Mouse (Mus musculus) liver, embryonic 14.5 days (tissue): ENCODE measurements around the gene Col18a1. TPM values are rescaled to one million over a fixed set of nuclear protein-coding genes. Genes with fewer than 3 reads are reported as not detected.
A peak's percentile ranks its signal among the peaks of the same experiment; 100 is the strongest.

Experiments
- ATAC-seq: fragments of 200-750 bp; cut with Nextera tagmentation; 2 replicates; pipeline ENCODE4 v1.8.0; 2017; ENCODE audit warnings: moderate number of reproducible peaks, mild to moderate bottlenecking, moderate library complexity; ENCODE audit not compliant: insufficient read depth
- DNase-seq, 3 experiments: peaks; one replicate each; pipeline ENCODE4 v3.0.0-alpha.2; 2012 to 2013; ENCODE audit warnings: low read depth in 3 of 3, low spot score in 3 of 3
- H3K27ac ChIP-seq: fragments of 300-500 bp; sonication (generic); 2 replicates; pipeline ENCODE4 v1.5.1; 2014; ENCODE audit warnings: moderate library complexity, mild to moderate bottlenecking, control low read depth, inconsistent platforms
- H3K27me3 ChIP-seq: fragments of 300-500 bp; sonication (generic); 2 replicates; pipeline ENCODE4 v1.6.1; 2014; ENCODE audit warnings: mild to moderate bottlenecking, low read length, moderate library complexity; ENCODE audit not compliant: control insufficient read depth, insufficient read depth
- H3K36me3 ChIP-seq: fragments of 300-500 bp; sonication (generic); replicated peaks from 2 replicates; pipeline ENCODE4 v1.6.1; 2014; ENCODE audit warnings: low read depth; ENCODE audit not compliant: control insufficient read depth, insufficient read depth
- H3K4me1 ChIP-seq, 2 experiments: fragments of 200-500 bp in 1 of 2; fragments of 300-500 bp in 1 of 2; sonication (generic) in 1 of 2; replicated peaks; 2 replicates each; pipeline ENCODE4 v1.6.1; 2012 to 2014; ENCODE audit warnings: antibody characterized with exemption in 1 of 2, inconsistent platforms in 1 of 2, low read length in 1 of 2; ENCODE audit not compliant: control insufficient read depth in 2 of 2, insufficient read depth in 2 of 2
- H3K4me2 ChIP-seq: fragments of 300-500 bp; sonication (generic); 2 replicates; pipeline ENCODE4 v1.6.1; 2014; ENCODE audit warnings: low read depth, mild to moderate bottlenecking, control low read depth, moderate library complexity
- H3K4me3 ChIP-seq, 2 experiments: fragments of 200-500 bp in 1 of 2; fragments of 300-500 bp in 1 of 2; sonication (generic) in 1 of 2; 2 replicates each; pipeline ENCODE4 v1.5.1; 2012 to 2014; ENCODE audit warnings: low read depth in 2 of 2, low read length in 2 of 2, mild to moderate bottlenecking in 2 of 2, control low read depth in 1 of 2, inconsistent platforms in 1 of 2, moderate library complexity in 1 of 2; ENCODE audit not compliant: insufficient read depth in 1 of 2
- H3K9ac ChIP-seq: fragments of 300-500 bp; sonication (generic); replicated peaks from 2 replicates; pipeline ENCODE4 v1.6.1; 2014; ENCODE audit warnings: mild to moderate bottlenecking, control low read depth, moderate library complexity
- H3K9me3 ChIP-seq: fragments of 300-500 bp; sonication (generic); 2 replicates; pipeline ENCODE4 v1.6.1; 2016; ENCODE audit warnings: low read length, mixed read lengths; ENCODE audit not compliant: control insufficient read depth
- CTCF ChIP-seq: IDR thresholded peaks from 2 replicates; pipeline ENCODE4 v1.5.1; 2016; ENCODE audit warnings: antibody characterized with exemption, low read depth, control low read depth
- EP300 ChIP-seq: IDR thresholded peaks from 2 replicates; pipeline ENCODE4 v1.6.1; 2016; ENCODE audit warnings: antibody characterized with exemption, low read depth
- WGBS: fragments of 180-500 bp; shearing (Covaris S2); extraction: QIAGEN DNeasy Blood & Tissue Kit; methylation state at CpG from one replicate; pipeline ENCODE4 v1.1.7; 2014; ENCODE audit not compliant: insufficient replicate concordance; 5-methylcytosine and 5-hydroxymethylcytosine counted together
- polyA plus RNA-seq, 2 experiments: library from polyadenylated mRNA; depleted of rRNA in 1 of 2; stranded (reverse) in 1 of 2; unstranded in 1 of 2; fragments of >200 nt; fragmentation: Nextera tagmentation in 1 of 2; extraction: Ambion mirVana in 1 of 2; gene quantifications; 2 replicates each; pipeline versions ENCODE4 v1.2.1 to v1.2.3; 2012 to 2014

The Col18a1 gene
- polyA plus RNA-seq, 2 experiments: 24.6 to 31.4 TPM

- WGBS: 31% methylated on average over 3 of the region's 3 CpGs
- TF ChIP-seq CTCF (no peak), EP300 (no peak)
- H3K9me3 ChIP-seq: no peaks in the 10 kb centered on the region
Measured at GRCm38 (mm10) chr10:77064239-77064638, 102.1 kb downstream of the Col18a1 start.

GRCm38 (mm10) chr10:77062393-77063010 is 103.8 kb downstream of the Col18a1 start:
- DNase-seq (no peak), ATAC-seq (no peak)
- 74% methylated on average over 11 of the region's 11 CpGs for WGBS
- no peaks in the 10 kb centered on the region for H3K27me3 ChIP-seq
- no peak overlapping the region for H3K4me3 ChIP-seq
- H3K27ac ChIP-seq: no peak overlapping the region
- H3K36me3 ChIP-seq: no peaks in the 10 kb centered on the region; the same call in 1 of the 2 replicates
- TF ChIP-seq EP300 (no peak), CTCF (no peak)
- no peak overlapping the region for H3K4me2 ChIP-seq
- H3K4me1 ChIP-seq: peaks cover 0 to 4% of the 10 kb centered on the region in 2 experiments; a peak in 2 of 4 replicates
- no peaks in the 10 kb centered on the region for H3K9me3 ChIP-seq
- H3K9ac ChIP-seq: no peak overlapping the region

More at GRCm38 (mm10) chr10:77064239-77064638, 102.1 kb downstream of the Col18a1 start:
- Histone ChIP-seq H3K36me3 (no peaks in the 10 kb centered on the region; the same call in 1 of the 2 replicates), H3K27me3 (no peaks in the 10 kb centered on the region), H3K4me1 (peaks cover 11 to 19% of the 10 kb centered on the region in 2 experiments), H3K4me3 (no peak overlapping the region), H3K27ac (no peak overlapping the region), H3K9ac (no peak overlapping the region), H3K4me2 (no peak overlapping the region)
- ATAC-seq: no peak
- DNase-seq: no peak

DNA sequence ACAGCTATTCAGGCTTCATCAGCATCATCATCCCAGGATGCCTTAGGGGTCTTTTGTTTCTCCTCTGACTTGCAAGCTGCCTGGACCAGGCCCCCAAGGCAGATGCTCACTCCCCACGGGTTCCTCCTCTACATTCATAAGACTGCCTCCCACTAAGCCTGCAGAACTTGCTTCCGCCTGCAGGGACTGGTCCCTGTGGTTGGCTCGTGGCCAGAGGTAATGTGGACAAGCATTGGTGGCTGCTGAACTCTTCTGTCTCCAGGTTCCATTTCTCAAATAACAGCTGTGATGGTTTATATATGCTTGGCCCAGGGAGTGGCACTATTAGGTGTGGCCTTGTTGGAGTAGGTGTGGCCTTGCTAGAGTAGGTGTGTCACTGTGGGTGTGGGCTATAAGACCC is 104.9 kb downstream of the Col18a1 start:
- WGBS: 55% methylated on average over 3 of the region's 3 CpGs
- Histone ChIP-seq H3K4me2 (no peak overlapping the region), H3K27ac (no peak overlapping the region), H3K36me3 (no peaks in the 10 kb centered on the region; the same call in 1 of the 2 replicates), H3K4me3 (no peak overlapping the region), H3K27me3 (no peaks in the 10 kb centered on the region), H3K9me3 (no peaks in the 10 kb centered on the region), H3K9ac (no peak overlapping the region), H3K4me1 (peaks cover 0 to 3% of the 10 kb centered on the region in 2 experiments; a peak in 1 of 4 replicates)
- peak; percentile 26; the same call in 1 of the 2 replicates for ATAC-seq
- TF ChIP-seq EP300 (no peak), CTCF (no peak)
- DNase-seq: no peak

GRCm38 (mm10) chr10:77056768-77057167 is 109.6 kb downstream of the Col18a1 start:
- H3K4me1 ChIP-seq: peaks cover 0 to 3% of the 10 kb centered on the region in 2 experiments; a peak in 1 of 4 replicates
- WGBS: 71% methylated on average over 10 of the region's 10 CpGs
- no peak overlapping the region for H3K4me2 ChIP-seq
- no peak for DNase-seq
- H3K27me3 ChIP-seq: no peaks in the 10 kb centered on the region
- no peaks in the 10 kb centered on the region for H3K9me3 ChIP-seq
- H3K36me3 ChIP-seq: no peaks in the 10 kb centered on the region
- H3K4me3 ChIP-seq: no peak overlapping the region
- TF ChIP-seq EP300: no peak
- TF ChIP-seq CTCF: no peak
- ATAC-seq: no peak
- no peak overlapping the region for H3K27ac ChIP-seq
- no peak overlapping the region for H3K9ac ChIP-seq

GRCm38 (mm10) chr10:77048606-77049005 is 117.7 kb downstream of the Col18a1 start:
- Histone ChIP-seq H3K9ac (no peak overlapping the region), H3K4me2 (no peak overlapping the region), H3K27me3 (no peaks in the 10 kb centered on the region), H3K9me3 (no peaks in the 10 kb centered on the region), H3K27ac (no peak overlapping the region), H3K4me1 (no peaks in the 10 kb centered on the region), H3K36me3 (peaks cover 2% of the 10 kb centered on the region), H3K4me3 (no peak overlapping the region)
- TF ChIP-seq EP300 (no peak), CTCF (no peak)
- DNase-seq (no peak), ATAC-seq (no peak)
- 66% methylated on average over 3 of the region's 3 CpGs for WGBS
